Mouse (Mus musculus): ENCODE measurements around the gene Pdp2.

Gene Pdp2

GRCm38 (mm10) chr8:104595773-104596536, 4.7 kb downstream of the Pdp2 start:
- DNase-seq (ENCODE audit: low spot score in 2 of 2) = no peak

- DNase-seq (ENCODE audit: low spot score in 2 of 2) = no peak
Measured at GRCm38 (mm10) chr8:104597656-104598055, 6.4 kb downstream of the Pdp2 start.

DNA sequence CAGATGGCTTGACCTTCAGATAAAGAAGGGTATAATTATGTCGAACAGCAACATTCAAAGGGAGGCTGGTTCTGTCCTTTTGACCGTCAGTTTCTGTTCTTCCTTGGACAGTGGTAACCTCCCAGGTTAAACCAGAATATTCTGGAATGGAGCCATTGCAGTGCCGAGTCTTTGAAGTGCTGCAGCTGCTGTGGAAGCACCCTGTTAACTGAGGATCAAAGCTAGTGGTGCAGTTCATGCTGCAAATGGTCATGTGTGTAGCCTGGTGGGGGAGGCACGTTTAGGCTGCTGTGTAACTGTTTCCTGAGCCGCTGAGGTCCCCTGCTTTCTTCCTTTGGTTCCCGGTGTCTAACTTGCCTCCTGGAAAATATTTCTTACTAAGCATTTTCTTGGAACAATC, 7.2 kb downstream of the Pdp2 start:
- DNase-seq (ENCODE audit: low spot score in 2 of 2) = no peak

DNA sequence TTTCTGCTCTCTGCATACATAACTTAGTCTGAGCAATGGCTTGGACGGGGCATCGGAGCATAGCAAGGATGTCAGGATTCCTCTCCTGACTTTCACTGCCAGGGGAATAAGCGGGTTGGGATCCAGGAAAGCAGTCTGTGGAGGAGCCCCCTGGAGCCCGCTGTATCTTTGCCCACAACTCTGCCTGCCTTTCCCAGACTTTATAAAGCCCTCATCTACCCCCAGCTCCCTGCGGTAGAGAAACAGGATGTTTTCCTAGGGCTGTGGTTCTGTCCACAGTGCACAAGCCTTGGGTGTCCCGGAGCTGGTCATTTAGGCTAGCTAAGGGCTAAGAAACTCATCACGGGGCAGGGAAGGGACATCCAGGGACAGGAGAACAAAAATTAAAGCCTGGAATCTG, 10.1 kb downstream of the Pdp2 start:
- no peak for DNase-seq (ENCODE audit: low spot score in 2 of 2)

GRCm38 (mm10) chr8:104601941-104602371, 10.7 kb downstream of the Pdp2 start:
- DNase-seq (ENCODE audit: low spot score in 2 of 2) = no peak

- peak; percentile 68 to 88 for DNase-seq (ENCODE audit: low spot score in 2 of 2)
Measured at GRCm38 (mm10) chr8:104602468-104603244, 11.4 kb downstream of the Pdp2 start.

- DNase-seq (ENCODE audit: low spot score in 2 of 2) = no peak
Measured at GRCm38 (mm10) chr8:104603245-104603593, 12.0 kb downstream of the Pdp2 start.

DNA sequence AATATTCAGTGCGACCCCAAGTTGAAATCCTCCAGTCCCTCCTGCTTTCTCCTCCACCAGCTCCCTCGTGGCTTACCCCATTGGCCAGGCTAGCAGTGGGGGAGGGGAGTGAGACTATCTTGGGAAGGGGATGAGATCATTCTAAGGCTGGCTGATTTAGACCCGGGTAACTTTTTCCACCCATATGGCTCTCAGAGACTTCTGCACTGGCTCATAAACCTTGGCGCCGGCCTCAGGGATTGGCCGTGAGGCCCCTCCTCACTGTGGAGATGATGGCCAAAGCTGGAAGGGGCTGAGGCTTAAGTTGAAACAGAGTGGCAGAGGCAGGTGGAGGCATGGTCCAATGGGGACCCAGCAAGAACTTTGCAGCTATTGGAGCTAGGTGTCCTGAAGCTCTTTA, 15.1 kb downstream of the Pdp2 start:
- no peak for DNase-seq (ENCODE audit: low spot score in 2 of 2)

- DNase-seq (ENCODE audit: low spot score in 2 of 2) = no peak
Measured at GRCm38 (mm10) chr8:104607944-104608343, 16.7 kb downstream of the Pdp2 start.

DNA sequence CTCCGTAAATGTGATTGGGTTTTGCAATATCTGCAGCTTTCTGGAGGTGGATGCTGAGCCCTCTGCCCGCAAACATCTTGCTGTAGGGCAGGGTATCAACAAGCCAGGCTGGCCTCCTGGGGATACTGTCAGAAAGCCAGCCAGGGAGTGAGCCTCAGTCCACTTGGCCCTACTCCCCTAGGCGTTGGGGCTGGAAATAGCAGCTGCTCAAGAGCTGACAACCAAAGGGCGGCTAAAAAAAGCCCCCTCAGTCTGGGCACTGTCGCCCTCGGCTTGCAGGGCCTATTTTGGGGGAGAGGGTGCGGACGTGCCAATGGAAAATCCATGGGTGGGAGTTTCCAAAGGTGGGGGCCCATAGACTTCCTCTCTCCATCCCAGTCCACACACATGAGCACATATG, 18.0 kb downstream of the Pdp2 start:
- no peak for DNase-seq (ENCODE audit: low spot score in 2 of 2)

- DNase-seq (ENCODE audit: low spot score in 2 of 2) = no peak
Measured at GRCm38 (mm10) chr8:104610185-104610766, 19.0 kb downstream of the Pdp2 start.

DNA sequence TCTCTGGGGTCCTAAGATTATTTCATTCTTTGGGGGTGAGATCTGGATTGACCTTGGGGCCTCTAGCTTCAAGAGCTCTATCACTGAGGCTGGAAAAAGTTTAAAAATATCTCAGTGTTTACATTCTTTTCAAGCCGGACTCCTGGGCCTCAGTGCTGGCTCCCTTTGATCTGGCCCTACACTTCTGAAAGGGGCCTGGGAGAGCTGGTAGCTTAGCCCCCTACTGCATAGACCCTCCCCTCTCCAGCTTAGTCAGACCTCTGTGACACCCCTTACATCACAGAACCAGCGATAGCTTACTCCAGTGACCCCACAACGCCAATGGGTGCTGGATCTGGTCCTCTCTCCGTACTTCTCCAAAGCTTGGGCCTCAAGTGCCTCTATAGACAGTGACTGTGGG, 20.4 kb downstream of the Pdp2 start:
- no peak for DNase-seq (ENCODE audit: low spot score in 2 of 2)

DNA sequence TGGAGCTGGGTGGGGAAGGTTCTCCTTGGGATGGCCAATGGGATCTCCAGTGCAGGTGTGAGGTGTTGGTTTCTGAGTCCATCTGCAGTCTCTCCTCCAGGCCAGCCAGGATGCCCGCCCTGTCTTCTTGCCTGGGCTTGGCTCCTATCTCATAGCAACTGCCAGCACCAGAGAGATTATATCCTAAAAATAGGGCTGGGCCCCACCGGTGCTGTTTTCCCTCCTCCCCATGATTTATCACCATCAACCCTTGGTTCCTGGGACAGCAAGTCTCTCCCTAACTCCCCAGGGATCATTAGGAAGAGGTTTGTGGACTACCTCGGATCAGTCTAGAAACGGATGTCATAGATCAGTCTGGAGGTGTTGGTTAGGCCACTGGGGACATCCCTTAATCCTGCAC, 21.9 kb downstream of the Pdp2 start:
- no peak for DNase-seq (ENCODE audit: low spot score in 2 of 2)

GRCm38 (mm10) chr8:104620765-104621164, 29.5 kb downstream of the Pdp2 start:
- DNase-seq (ENCODE audit: low spot score in 2 of 2) = no peak

GRCm38 (mm10) chr8:104624161-104624560, 32.9 kb downstream of the Pdp2 start, which contains the start of gene Cdh16:
Gene Cdh16, minus strand, starts transcription at chr8:104624396.
- DNase-seq (ENCODE audit: low spot score in 2 of 2) = no peak

- DNase-seq (ENCODE audit: low spot score in 2 of 2) = no peak
Measured at GRCm38 (mm10) chr8:104627065-104627740, 36.0 kb downstream of the Pdp2 start.

- DNase-seq (ENCODE audit: low spot score in 2 of 2) = peak in 1 of 2 experiments; percentile 14
Measured at GRCm38 (mm10) chr8:104628402-104628801, 37.2 kb downstream of the Pdp2 start.

DNA sequence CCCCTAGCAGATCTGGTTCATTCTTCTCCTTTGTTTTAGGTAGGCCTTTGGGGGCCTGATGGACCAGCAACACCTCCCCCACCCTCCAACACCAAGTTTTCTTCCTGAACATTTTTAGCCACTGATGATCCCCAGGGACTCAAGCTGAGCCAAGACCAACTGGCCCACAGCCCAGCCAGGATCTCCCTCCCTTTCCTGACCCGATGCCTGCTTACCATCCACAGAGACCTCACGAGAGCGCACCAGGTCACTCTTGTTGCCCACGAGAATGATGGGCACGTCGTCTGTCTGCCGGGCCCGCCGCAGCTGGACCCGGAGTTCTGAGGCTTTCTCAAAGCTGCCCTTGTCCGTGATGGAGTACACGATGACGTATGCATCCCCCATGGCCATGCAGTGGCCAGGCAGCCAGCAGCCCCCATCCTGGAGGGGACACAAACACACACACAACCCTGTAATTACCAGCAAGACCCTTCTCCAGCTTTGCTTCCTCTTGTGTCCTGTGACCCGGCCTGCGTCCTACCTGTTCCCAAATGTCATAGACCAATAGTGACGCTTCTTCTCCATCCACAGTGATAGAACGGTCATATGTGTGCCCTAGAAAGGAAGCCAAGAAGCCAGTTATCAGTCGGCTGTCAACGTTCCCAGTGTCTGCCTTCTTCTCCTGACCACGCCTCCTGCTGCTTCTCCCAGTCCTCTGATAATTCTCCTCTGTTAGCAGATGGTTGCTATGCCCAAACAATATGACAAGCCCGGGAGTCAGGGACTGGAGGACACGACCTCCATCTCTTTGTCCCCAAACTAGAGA, 38.3 kb downstream of the Pdp2 start:
- DNase-seq (ENCODE audit: low spot score in 2 of 2) = peak in 1 of 2 experiments; percentile 17

- DNase-seq (ENCODE audit: low spot score in 2 of 2) = no peak
Measured at GRCm38 (mm10) chr8:104630111-104630479, 38.8 kb downstream of the Pdp2 start.

GRCm38 (mm10) chr8:104630574-104630973, 39.3 kb downstream of the Pdp2 start:
- DNase-seq (ENCODE audit: low spot score in 2 of 2) = peak in 1 of 2 experiments; percentile 16

- DNase-seq (ENCODE audit: low spot score in 2 of 2) = peak in 1 of 2 experiments; percentile 19
Measured at GRCm38 (mm10) chr8:104630981-104631663, 39.9 kb downstream of the Pdp2 start, which contains the start of gene Rrad. Gene Rrad, minus strand, starts transcription at chr8:104631327.
